35 mouse cellular contexts compared by ENCODE assay signal in the genomic region with DNA sequence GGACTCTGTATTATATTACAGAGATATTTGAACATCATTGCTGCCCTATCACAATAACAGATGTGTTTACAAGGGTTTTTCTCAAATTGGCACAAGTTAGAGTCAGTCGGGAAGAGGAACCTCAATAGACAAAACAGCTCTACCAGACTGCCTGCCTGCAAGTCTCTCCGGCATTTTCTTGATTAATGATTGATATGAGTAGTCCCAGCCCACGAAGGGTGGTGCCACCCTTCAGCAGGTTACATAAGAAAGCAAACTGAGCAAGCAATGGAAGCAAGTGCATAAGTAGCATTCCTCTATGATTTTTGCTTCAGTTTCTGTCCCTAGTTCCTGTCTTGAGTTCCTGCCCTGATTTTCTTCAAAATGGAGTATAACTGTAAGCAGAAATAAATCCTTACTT. TPM values are rescaled to one million over a fixed set of nuclear protein-coding genes. Genes with fewer than 3 reads are reported as not detected.
"Had no signal": no experiment of that assay in that cellular context is flagged by ENCODE, and none has a peak within 500 bp of the region (broad histone marks: within the 10 kb centered on the region; RNA-seq: fewer than 3 reads in every experiment).

No protein-coding gene starts in this region.

- H3K9me3 ChIP-seq: heart, embryonic 10.5 days; heart, embryonic 12.5 days; intestine, embryonic 15.5 days; limb, embryonic 10.5 days; limb, embryonic 12.5 days; liver, embryonic 13.5 days; liver, embryonic 15.5 days had no signal

- ATAC-seq: forebrain, embryonic 16.5 days; hindbrain, embryonic 16.5 days; inflammation-experienced regulatory T-cells, adult 6 months; intestine, embryonic 15.5 days; intestine, postnatal 0 days; liver, postnatal 0 days had no signal

- H3K27me3 ChIP-seq: heart, embryonic 12.5 days; hindbrain, embryonic 12.5 days; intestine, embryonic 15.5 days; limb, embryonic 12.5 days; liver, embryonic 13.5 days; liver, embryonic 15.5 days had no signal

- H3K27ac ChIP-seq: gastrocnemius, adult 2 months; heart, embryonic 10.5 days; hindbrain, embryonic 10.5 days; hindbrain, embryonic 12.5 days; hindbrain, embryonic 14.5 days; intestine, embryonic 15.5 days; layer of hippocampus, adult 2 months; left cerebral cortex, adult 2 months; limb, embryonic 10.5 days; limb, embryonic 12.5 days; liver, embryonic 13.5 days; liver, embryonic 15.5 days had no signal

- H3K36me3 ChIP-seq: heart, embryonic 10.5 days; heart, embryonic 12.5 days; hindbrain, embryonic 10.5 days; hindbrain, embryonic 12.5 days; intestine, embryonic 15.5 days; limb, embryonic 10.5 days; limb, embryonic 12.5 days; liver, embryonic 13.5 days; liver, embryonic 15.5 days had no signal

- H3K9ac ChIP-seq: heart, embryonic 12.5 days; hindbrain, embryonic 12.5 days; hindbrain, embryonic 14.5 days; intestine, embryonic 15.5 days; limb, embryonic 12.5 days; liver, embryonic 13.5 days; liver, embryonic 15.5 days; liver, postnatal 0 days had no signal

- H3K4me2 ChIP-seq: heart, embryonic 12.5 days; hindbrain, embryonic 12.5 days; hindbrain, embryonic 14.5 days; intestine, embryonic 15.5 days; limb, embryonic 12.5 days; liver, embryonic 13.5 days; liver, embryonic 15.5 days had no signal

- H3K4me3 ChIP-seq: gastrocnemius, adult 2 months; heart, embryonic 10.5 days; heart, embryonic 12.5 days; hindbrain, embryonic 10.5 days; hindbrain, embryonic 12.5 days; intestine, embryonic 15.5 days; layer of hippocampus, adult 2 months; left cerebral cortex, adult 2 months; limb, embryonic 10.5 days; limb, embryonic 12.5 days; liver, embryonic 13.5 days; liver, embryonic 15.5 days had no signal

- DNase-seq: gastrocnemius, adult 2 months; gastrocnemius, postnatal 10 days; gastrocnemius, postnatal 25 days; heart, postnatal 10 days; heart, postnatal 4 days; kidney, postnatal 4 days; liver; liver, embryonic 13.5 days; liver, postnatal 0 days; lung, adult 2 months had no signal

- H3K4me1 ChIP-seq: heart, embryonic 10.5 days; heart, embryonic 12.5 days; hindbrain, embryonic 10.5 days; hindbrain, embryonic 12.5 days; intestine, embryonic 15.5 days; limb, embryonic 10.5 days; limb, embryonic 12.5 days; liver, embryonic 13.5 days; liver, embryonic 15.5 days had no signal

RNA-seq across cellular contexts. Expression of gene Hrnr, which starts 17.7 kb away (rescaled TPM):
- total RNA-seq: gastrocnemius, adult 2 months; gastrocnemius, postnatal 10 days; gastrocnemius, postnatal 25 days; granulocyte monocyte progenitor cell, adult 5-6 weeks; heart, adult 8-10 months; heart, postnatal 10 days; heart, postnatal 25 days; heart, postnatal 4 days; layer of hippocampus, adult 2 months; layer of hippocampus, postnatal 10 days; layer of hippocampus, postnatal 25 days; left cerebral cortex, adult 2 months; left cerebral cortex, postnatal 14 days; left cerebral cortex, postnatal 36 days had no signal
- polyA plus RNA-seq: forebrain, embryonic 16.5 days; frontal cortex, adult 2 months; heart, embryonic 10.5 days; heart, embryonic 12.5 days; heart, embryonic 14.5 days; heart, embryonic 16.5 days; hindbrain, embryonic 10.5 days; hindbrain, embryonic 12.5 days; hindbrain, embryonic 14.5 days; hindbrain, embryonic 16.5 days; inflammation-experienced regulatory T-cells, adult 6 months; intestine, embryonic 15.5 days; intestine, postnatal 0 days; limb, embryonic 10.5 days; limb, embryonic 12.5 days; liver, embryonic 13.5 days; liver, embryonic 15.5 days; liver, postnatal 0 days had no signal

RNA-seq across cellular contexts. Expression of gene Flg, which starts 28.6 kb away (rescaled TPM):
- total RNA-seq: gastrocnemius, adult 2 months; gastrocnemius, postnatal 10 days; gastrocnemius, postnatal 25 days; granulocyte monocyte progenitor cell, adult 5-6 weeks; heart, adult 8-10 months; heart, postnatal 10 days; heart, postnatal 25 days; heart, postnatal 4 days; layer of hippocampus, adult 2 months; layer of hippocampus, postnatal 10 days; layer of hippocampus, postnatal 25 days; left cerebral cortex, adult 2 months; left cerebral cortex, postnatal 14 days; left cerebral cortex, postnatal 36 days had no signal
- polyA plus RNA-seq: forebrain, embryonic 16.5 days; frontal cortex, adult 2 months; heart, embryonic 10.5 days; heart, embryonic 12.5 days; heart, embryonic 14.5 days; heart, embryonic 16.5 days; hindbrain, embryonic 10.5 days; hindbrain, embryonic 12.5 days; hindbrain, embryonic 14.5 days; hindbrain, embryonic 16.5 days; inflammation-experienced regulatory T-cells, adult 6 months; intestine, embryonic 15.5 days; intestine, postnatal 0 days; limb, embryonic 10.5 days; limb, embryonic 12.5 days; liver, embryonic 13.5 days; liver, embryonic 15.5 days; liver, postnatal 0 days had no signal
